Mouse (Mus musculus) kidney, embryonic 16.5 days (tissue): ENCODE results near the gene Slc35g3. TPM values are rescaled to one million over a fixed set of nuclear protein-coding genes. Genes with fewer than 3 reads are reported as not detected.
A peak's percentile ranks its signal among the peaks of the same experiment; 100 is the strongest.

ENCODE experiments used
- ATAC-seq: fragments of 200-750 bp; cut with Nextera tagmentation; 2 replicates; pipeline ENCODE4 v1.8.0; 2017; ENCODE audit warnings: moderate TSS enrichment; ENCODE audit not compliant: low FRiP score, low TSS enrichment
- H3K27ac ChIP-seq: fragments of 300-500 bp; sonication (generic); 2 replicates; pipeline ENCODE4 v1.5.1; 2014; ENCODE audit warnings: low read length
- H3K27me3 ChIP-seq: fragments of 300-500 bp; sonication (generic); 2 replicates; pipeline ENCODE4 v1.6.1; 2014; ENCODE audit warnings: low read length, control low read depth, mixed read lengths; ENCODE audit not compliant: insufficient read depth
- H3K36me3 ChIP-seq: fragments of 300-500 bp; sonication (generic); 2 replicates; pipeline ENCODE4 v1.6.1; 2014; ENCODE audit warnings: low read length, control low read depth, mixed read lengths; ENCODE audit not compliant: insufficient read depth
- H3K4me1 ChIP-seq: fragments of 300-500 bp; sonication (generic); 2 replicates; pipeline ENCODE4 v1.6.1; 2014; ENCODE audit warnings: low read length, control low read depth, mixed read lengths; ENCODE audit not compliant: insufficient read depth
- H3K4me2 ChIP-seq: fragments of 300-500 bp; sonication (generic); replicated peaks from 2 replicates; pipeline ENCODE4 v1.6.1; 2014; ENCODE audit warnings: low read depth, low read length
- H3K4me3 ChIP-seq: fragments of 300-500 bp; sonication (generic); 2 replicates; pipeline ENCODE4 v1.5.1; 2014; ENCODE audit warnings: mild to moderate bottlenecking, low read length
- H3K9ac ChIP-seq: fragments of 300-500 bp; sonication (generic); replicated peaks from 2 replicates; pipeline ENCODE4 v1.6.1; 2014; ENCODE audit warnings: low read length
- H3K9me3 ChIP-seq: fragments of 300-500 bp; sonication (generic); 2 replicates; pipeline ENCODE4 v1.6.1; 2016; ENCODE audit warnings: low read length, control low read depth
- WGBS: fragments of 180-500 bp; shearing (Covaris S2); extraction: QIAGEN DNeasy Blood & Tissue Kit; methylation state at CpG from one replicate; pipeline ENCODE4 v1.1.7; 2014; 5-methylcytosine and 5-hydroxymethylcytosine counted together
- polyA plus RNA-seq: library from polyadenylated mRNA; unstranded; fragments of >200 nt; fragmentation: Nextera tagmentation; extraction: Ambion mirVana; gene quantifications from 2 replicates; pipeline ENCODE4 v1.2.1, GENCODE M21; 2015

Slc35g3 gene
- polyA plus RNA-seq, 1 experiment from 2014 or later: 0.25 TPM

DNA sequence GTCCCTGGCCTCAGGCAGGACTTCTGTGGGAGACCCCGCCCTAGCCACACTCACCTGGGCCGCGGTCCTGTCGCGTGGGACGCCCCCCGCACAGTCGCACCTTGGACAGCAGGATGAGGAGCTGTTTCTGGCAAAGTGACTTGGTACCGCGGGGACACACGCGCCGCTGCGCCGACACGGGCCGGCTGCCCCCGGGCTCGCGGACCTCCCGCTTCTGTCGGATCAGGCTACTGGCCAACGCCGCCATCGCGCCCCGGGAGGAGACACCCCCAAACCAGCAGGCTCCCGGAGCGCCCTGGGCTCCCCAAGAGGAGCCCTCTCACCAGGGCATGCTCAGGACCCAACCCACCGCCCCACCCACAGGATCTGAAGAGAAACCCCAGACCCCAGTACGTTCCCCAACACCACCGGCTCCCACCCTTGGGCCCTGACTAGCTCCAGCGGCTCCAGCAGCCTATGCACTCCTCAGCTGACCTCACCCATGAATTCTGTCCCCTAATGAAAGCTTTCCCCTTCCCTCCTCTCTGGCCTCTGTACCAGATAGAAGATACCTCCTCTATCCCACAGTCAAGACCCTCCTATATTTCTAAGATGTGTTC lies 39.7 kb upstream of the Slc35g3 start, which contains the start of gene Fgf11:
TSS of gene Fgf11 (minus strand) at position 479 of the 599 bp plus-strand sequence.
- WGBS: under 1% methylated on average over 32 of the region's 33 CpGs

DNA sequence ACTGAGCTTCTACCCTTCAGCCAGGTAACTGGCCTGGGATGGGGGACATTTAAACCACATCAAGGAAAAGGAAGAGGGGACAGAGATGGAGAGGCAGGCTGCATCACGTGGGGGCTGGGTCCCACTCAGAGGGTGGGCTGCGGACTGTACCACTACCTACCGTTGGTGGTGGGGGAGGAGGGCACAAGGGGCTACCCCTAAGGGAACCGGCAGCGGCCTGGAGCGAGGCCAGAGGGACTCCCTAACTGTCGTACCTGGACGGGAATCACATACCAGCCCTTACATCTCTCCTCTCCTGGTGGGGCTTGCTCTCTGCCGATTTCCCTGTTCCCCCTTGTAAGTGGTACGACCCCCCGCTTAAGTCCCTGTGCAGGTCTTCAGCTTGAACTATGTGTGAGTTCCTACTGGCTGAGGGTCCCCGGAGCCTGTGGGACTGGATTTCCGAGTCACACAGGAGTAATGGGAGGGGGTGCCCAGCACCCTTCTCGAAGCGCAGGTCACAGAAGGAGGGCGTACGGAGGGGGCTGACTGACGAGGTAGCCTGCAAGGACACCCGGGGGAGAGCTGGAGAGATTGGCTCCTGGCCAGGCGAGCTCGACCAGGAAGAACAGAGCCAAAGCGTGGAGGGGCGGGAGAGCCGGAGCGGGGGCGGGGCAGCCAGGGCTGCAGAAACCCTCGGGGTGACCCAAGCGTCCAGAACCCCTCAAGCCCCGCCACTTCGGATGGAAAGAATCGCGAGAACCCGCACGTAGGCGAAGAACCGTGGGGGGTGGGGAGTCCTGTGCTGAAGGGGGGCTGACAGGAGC lies 38.8 kb upstream of the Slc35g3 start:
- Histone ChIP-seq H3K27ac (peak overlapping the region; percentile 78), H3K9ac (peak overlapping the region; percentile 77), H3K4me2 (peak overlapping the region; percentile 98), H3K4me3 (peak overlapping the region; percentile 66), H3K4me1 (peaks cover 64% of the 10 kb centered on the region), H3K27me3 (peaks cover 22% of the 10 kb centered on the region), H3K9me3 (no peaks in the 10 kb centered on the region), H3K36me3 (no peaks in the 10 kb centered on the region)
- peak; percentile 64 for ATAC-seq
- under 1% methylated on average over 36 of the region's 36 CpGs for WGBS

More for the DNA sequence above, 39.7 kb upstream of the Slc35g3 start, which contains the start of gene Fgf11:
- H3K4me1 ChIP-seq: peaks cover 59% of the 10 kb centered on the region
- no peaks in the 10 kb centered on the region for H3K36me3 ChIP-seq
- H3K27ac ChIP-seq: peak within 1 kb of the TSS; percentile 78
- peak within 1 kb of the TSS; percentile 98 for H3K4me2 ChIP-seq
- H3K27me3 ChIP-seq: peaks cover 27% of the 10 kb centered on the region
- peak within 1 kb of the TSS; percentile 78 for H3K9ac ChIP-seq
- no peaks in the 10 kb centered on the region for H3K9me3 ChIP-seq
- ATAC-seq: no peak
- peak within 1 kb of the TSS; percentile 66 for H3K4me3 ChIP-seq

GRCm38 (mm10) chr11:69800138-69800391 lies 38.3 kb upstream of the Slc35g3 start:
- peak; percentile 0; the same call in 1 of the 2 replicates for ATAC-seq
- H3K4me1 ChIP-seq: peaks cover 63% of the 10 kb centered on the region
- 0% methylated on average over 10 of the region's 11 CpGs for WGBS
- peak overlapping the region; percentile 78 for H3K27ac ChIP-seq
- H3K36me3 ChIP-seq: no peaks in the 10 kb centered on the region
- H3K9ac ChIP-seq: peak overlapping the region; percentile 77
- H3K4me2 ChIP-seq: peak overlapping the region; percentile 98
- H3K9me3 ChIP-seq: no peaks in the 10 kb centered on the region
- H3K27me3 ChIP-seq: peaks cover 22% of the 10 kb centered on the region
- H3K4me3 ChIP-seq: peak overlapping the region; percentile 66

- Histone ChIP-seq H3K9me3 (no peaks in the 10 kb centered on the region), H3K4me2 (peak overlapping the region; percentile 98), H3K27me3 (peaks cover 18% of the 10 kb centered on the region), H3K4me3 (peak overlapping the region; percentile 66), H3K4me1 (peaks cover 58% of the 10 kb centered on the region), H3K27ac (no peak overlapping the region), H3K36me3 (no peaks in the 10 kb centered on the region), H3K9ac (0 out of 2 replicates have a peak overlapping the region, but pooled peaks have one; percentile 36)
- WGBS: 17% methylated on average over 12 of the region's 12 CpGs
- ATAC-seq: no peak
These were observed 37.8 kb upstream of the Slc35g3 start for GRCm38 (mm10) chr11:69799394-69800137.

GRCm38 (mm10) chr11:69797924-69798323 lies 36.2 kb upstream of the Slc35g3 start:
- Histone ChIP-seq H3K27me3 (peaks cover 17% of the 10 kb centered on the region), H3K4me2 (no peak overlapping the region), H3K4me1 (peaks cover 44% of the 10 kb centered on the region), H3K9me3 (no peaks in the 10 kb centered on the region), H3K36me3 (no peaks in the 10 kb centered on the region), H3K9ac (no peak overlapping the region), H3K27ac (no peak overlapping the region), H3K4me3 (no peak overlapping the region)
- WGBS: 79% methylated on average over 7 of the region's 7 CpGs
- no peak for ATAC-seq

DNA sequence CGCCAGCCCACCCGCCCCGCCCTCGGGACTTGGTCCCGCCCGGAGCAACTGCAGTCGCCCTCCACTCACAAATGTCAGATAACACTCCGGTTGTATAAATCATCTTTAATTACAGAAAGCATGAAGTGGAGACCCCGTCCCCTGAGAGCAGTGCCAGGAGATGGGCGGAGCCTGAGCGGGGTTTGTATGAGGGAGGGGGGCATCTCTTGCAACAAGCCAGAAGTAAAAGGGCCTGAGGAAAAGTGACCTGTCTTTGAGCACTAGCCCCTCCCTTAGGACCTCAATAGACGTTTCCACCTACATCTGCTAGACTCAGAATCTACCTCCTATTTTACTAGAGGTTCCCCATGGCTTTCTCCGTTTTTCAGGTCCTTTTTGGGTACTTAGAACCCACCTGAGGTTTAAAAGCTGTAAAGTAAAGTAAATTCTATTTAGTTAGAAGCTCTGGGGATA lies 34.2 kb upstream of the Slc35g3 start:
- peaks cover 25% of the 10 kb centered on the region for H3K4me1 ChIP-seq
- 2% methylated on average over 13 of the region's 13 CpGs for WGBS
- ATAC-seq: no peak
- H3K4me3 ChIP-seq: peak overlapping the region; percentile 62
- H3K36me3 ChIP-seq: no peaks in the 10 kb centered on the region
- peak overlapping the region; percentile 96 for H3K4me2 ChIP-seq
- peak overlapping the region; percentile 73 for H3K9ac ChIP-seq
- no peaks in the 10 kb centered on the region for H3K9me3 ChIP-seq
- H3K27ac ChIP-seq: no peak overlapping the region
- H3K27me3 ChIP-seq: peaks cover 5% of the 10 kb centered on the region; the same call in 1 of the 2 replicates

GRCm38 (mm10) chr11:69795168-69795982 lies 33.6 kb upstream of the Slc35g3 start, which contains the start of gene Chrnb1:
Chrnb1 (minus strand) TSS chr11:69795943.
- Histone ChIP-seq H3K27me3 (peaks cover 5% of the 10 kb centered on the region; the same call in 1 of the 2 replicates), H3K9me3 (no peaks in the 10 kb centered on the region), H3K4me2 (peak within 1 kb of the TSS; percentile 96), H3K36me3 (no peaks in the 10 kb centered on the region), H3K27ac (0 out of 2 replicates have a peak within 1 kb of the TSS, but pooled peaks have one; percentile 43), H3K4me3 (peak within 1 kb of the TSS; percentile 62), H3K9ac (peak within 1 kb of the TSS; percentile 73), H3K4me1 (peaks cover 20% of the 10 kb centered on the region)
- 2% methylated on average over 52 of the region's 52 CpGs for WGBS
- ATAC-seq: peak; percentile 97

GRCm38 (mm10) chr11:69793429-69793828 lies 31.7 kb upstream of the Slc35g3 start:
- H3K4me3 ChIP-seq: no peak overlapping the region
- no peaks in the 10 kb centered on the region for H3K36me3 ChIP-seq
- 53% methylated on average over 5 of the region's 5 CpGs for WGBS
- no peak for ATAC-seq
- H3K4me2 ChIP-seq: no peak overlapping the region
- H3K4me1 ChIP-seq: peaks cover 6% of the 10 kb centered on the region; the same call in 1 of the 2 replicates
- peaks cover 5% of the 10 kb centered on the region; the same call in 1 of the 2 replicates for H3K27me3 ChIP-seq
- H3K27ac ChIP-seq: no peak overlapping the region
- H3K9ac ChIP-seq: no peak overlapping the region
- no peaks in the 10 kb centered on the region for H3K9me3 ChIP-seq

- no peak overlapping the region for H3K27ac ChIP-seq
- H3K36me3 ChIP-seq: no peaks in the 10 kb centered on the region
- no peak overlapping the region for H3K4me2 ChIP-seq
- H3K4me1 ChIP-seq: peaks cover 6% of the 10 kb centered on the region; the same call in 1 of the 2 replicates
- WGBS: 73% methylated on average over 5 of the region's 5 CpGs
- no peaks in the 10 kb centered on the region; the same call in 1 of the 2 replicates for H3K27me3 ChIP-seq
- H3K9me3 ChIP-seq: no peaks in the 10 kb centered on the region
- no peak for ATAC-seq
- H3K4me3 ChIP-seq: no peak overlapping the region
- H3K9ac ChIP-seq: no peak overlapping the region
These were observed 29.7 kb upstream of the Slc35g3 start for GRCm38 (mm10) chr11:69791420-69791819.
